Mouse (Mus musculus): ENCODE results near the gene Krt81. TPM values are rescaled to one million over a fixed set of nuclear protein-coding genes. Genes with fewer than 3 reads are reported as not detected.
A peak's percentile ranks its signal among the peaks of the same experiment; 100 is the strongest.

Krt81 gene
- total and polyA plus RNA-seq, 3 experiments = not detected

DNA sequence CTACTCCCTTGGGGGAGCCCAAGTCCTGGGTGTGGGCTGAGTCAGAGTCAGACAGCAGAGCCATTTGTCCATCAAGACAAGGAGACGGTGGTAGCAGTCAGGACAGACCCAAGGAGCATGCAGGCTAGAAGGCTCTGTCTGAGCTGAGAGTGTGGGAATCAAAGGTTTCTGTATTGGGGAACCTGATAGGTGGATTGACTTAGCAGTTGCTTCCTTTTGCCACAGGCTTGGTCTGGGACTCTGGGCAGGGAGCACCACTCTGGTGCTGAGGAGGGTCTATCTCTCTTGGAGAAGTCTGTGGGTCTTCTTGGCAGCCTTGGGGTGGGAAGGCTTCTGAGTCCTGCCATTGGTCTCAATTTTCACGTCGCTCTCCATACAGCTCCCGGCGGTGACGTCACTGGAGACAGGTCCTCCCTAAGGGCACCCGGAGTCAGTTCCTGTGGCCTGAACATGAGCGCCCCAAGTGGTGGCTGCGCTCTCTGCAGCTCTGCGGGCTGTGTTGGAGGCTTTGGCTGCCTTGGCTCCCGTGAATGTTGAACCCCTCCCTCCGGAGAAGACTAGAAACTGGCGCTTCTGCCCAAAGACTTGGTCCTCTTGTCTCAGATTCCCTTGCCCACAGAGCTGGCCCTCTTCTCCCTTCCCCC lies 10.3 kb downstream of the Krt81 start:
- Histone ChIP-seq H3K9me3 (replicated peaks; ENCODE audit: insufficient read depth, low read length) (no peaks in the 10 kb centered on the region), H3K4me1 (ENCODE audit: control insufficient read depth in 1 of 2, insufficient read depth in 2 of 2, low read length in 2 of 2) (no peaks in the 10 kb centered on the region), H3K4me3 (ENCODE audit: control insufficient read depth in 1 of 2, insufficient read depth in 1 of 2, low read depth in 2 of 2, low read length in 2 of 2) (no peak overlapping the region), H3K36me3 (ENCODE audit: control insufficient read depth in 1 of 2, insufficient read depth in 2 of 2, low read length in 2 of 2) (no peaks in the 10 kb centered on the region), H3K9ac (ENCODE audit: control insufficient read depth, low read depth, low read length, poor library complexity, severe bottlenecking) (no peak overlapping the region), H3K27ac (ENCODE audit: control insufficient read depth, low read depth, low read length) (no peak overlapping the region), H3K27me3 (ENCODE audit: control insufficient read depth in 1 of 2, insufficient read depth in 2 of 2, low read length in 2 of 2) (no peaks in the 10 kb centered on the region), H3K79me2 (ENCODE audit: control insufficient read depth, insufficient read depth, low read length, poor library complexity) (no peaks in the 10 kb centered on the region)
- peak; percentile 30 for DNase-seq (ENCODE audit: low read depth, low spot score)
- peak; percentile 54 to 70 (median 60) for TF ChIP-seq CTCF (IDR thresholded peaks at IDR 0.05 in 2 of 3, conservative IDR thresholded peaks at IDR 0.05 in 1 of 3; ENCODE audit: control insufficient read depth in 1 of 3, insufficient read depth in 1 of 3, low read depth in 2 of 3, low read length in 3 of 3, poor library complexity in 1 of 3, severe bottlenecking in 1 of 3)
- TF ChIP-seq RAD21 (IDR thresholded peaks at IDR 0.05; ENCODE audit: low read depth, low read length) = peak; percentile 3
- TF ChIP-seq BHLHE40 (IDR thresholded peaks at IDR 0.05; ENCODE audit: borderline replicate concordance, low read depth, low read length) = no peak

DNA sequence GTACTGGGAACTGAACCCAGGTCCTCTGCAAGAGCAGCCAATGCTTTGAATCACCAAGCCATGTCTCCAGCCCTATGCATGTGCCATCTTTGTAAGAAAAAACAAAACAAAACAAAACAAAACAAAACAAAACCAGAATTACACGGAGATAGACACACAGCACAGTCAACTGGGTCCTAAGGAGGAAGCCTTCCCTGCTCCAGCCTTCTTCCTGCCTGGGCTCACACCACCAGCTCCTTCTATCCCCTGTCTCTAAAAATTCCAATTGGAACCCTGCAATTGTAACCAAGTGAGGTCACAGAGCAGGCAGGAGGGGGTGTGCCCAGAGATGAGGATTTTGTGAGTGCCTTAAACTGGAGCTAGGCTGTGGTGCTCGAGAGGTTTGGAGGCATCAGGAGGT lies 16.1 kb downstream of the Krt81 start, which contains the start of gene Krt88:
Krt88 (plus strand) TSS at position 301 of the 400 bp plus-strand sequence.
- Histone ChIP-seq H3K27me3 (ENCODE audit: control insufficient read depth in 1 of 2, insufficient read depth in 2 of 2, low read length in 2 of 2) (no peaks in the 10 kb centered on the region), H3K79me2 (ENCODE audit: control insufficient read depth, insufficient read depth, low read length, poor library complexity) (no peaks in the 10 kb centered on the region), H3K27ac (ENCODE audit: control insufficient read depth, low read depth, low read length) (0 out of 2 replicates have a peak within 1 kb of the TSS, but pooled peaks have one; percentile 30), H3K4me3 (ENCODE audit: control insufficient read depth in 1 of 2, insufficient read depth in 1 of 2, low read depth in 2 of 2, low read length in 2 of 2) (no peak within 1 kb of the TSS; a peak in 1 of 4 replicates), H3K36me3 (ENCODE audit: control insufficient read depth in 1 of 2, insufficient read depth in 2 of 2, low read length in 2 of 2) (peaks cover 0 to 10% of the 10 kb centered on the region in 2 experiments; a peak in 2 of 4 replicates), H3K9ac (ENCODE audit: control insufficient read depth, low read depth, low read length, poor library complexity, severe bottlenecking) (no peak within 1 kb of the TSS), H3K4me1 (ENCODE audit: control insufficient read depth in 1 of 2, insufficient read depth in 2 of 2, low read length in 2 of 2) (peaks cover 0 to 10% of the 10 kb centered on the region in 2 experiments; a peak in 3 of 4 replicates), H3K9me3 (replicated peaks; ENCODE audit: insufficient read depth, low read length) (no peaks in the 10 kb centered on the region)
- DNase-seq (ENCODE audit: low read depth, low spot score) = no peak
- no peak for TF ChIP-seq RAD21 (IDR thresholded peaks at IDR 0.05; ENCODE audit: low read depth, low read length)
- TF ChIP-seq GATA1 (IDR thresholded peaks at IDR 0.05; ENCODE audit: low read depth, low read length) = no peak
- TF ChIP-seq USF2 (IDR thresholded peaks at IDR 0.05; ENCODE audit: borderline replicate concordance in 1 of 2, insufficient read depth in 1 of 2, low read depth in 1 of 2, low read length in 2 of 2) = no peak
- TF ChIP-seq MAFK (IDR thresholded peaks at IDR 0.05; ENCODE audit: borderline replicate concordance, low read depth, low read length) = no peak
- no peak for TF ChIP-seq RCOR1 (IDR thresholded peaks at IDR 0.05; ENCODE audit: low read depth, low read length)
- TF ChIP-seq TCF12 (IDR thresholded peaks at IDR 0.05; ENCODE audit: low read depth, low read length) = no peak
- no peak for TF ChIP-seq JUND (IDR thresholded peaks at IDR 0.05; ENCODE audit: low read depth, low read length)
- TF ChIP-seq TAL1 (IDR thresholded peaks at IDR 0.05; ENCODE audit: low read length) = no peak
- no peak for TF ChIP-seq ZKSCAN1 (IDR thresholded peaks at IDR 0.05; ENCODE audit: low read depth, low read length)

DNA sequence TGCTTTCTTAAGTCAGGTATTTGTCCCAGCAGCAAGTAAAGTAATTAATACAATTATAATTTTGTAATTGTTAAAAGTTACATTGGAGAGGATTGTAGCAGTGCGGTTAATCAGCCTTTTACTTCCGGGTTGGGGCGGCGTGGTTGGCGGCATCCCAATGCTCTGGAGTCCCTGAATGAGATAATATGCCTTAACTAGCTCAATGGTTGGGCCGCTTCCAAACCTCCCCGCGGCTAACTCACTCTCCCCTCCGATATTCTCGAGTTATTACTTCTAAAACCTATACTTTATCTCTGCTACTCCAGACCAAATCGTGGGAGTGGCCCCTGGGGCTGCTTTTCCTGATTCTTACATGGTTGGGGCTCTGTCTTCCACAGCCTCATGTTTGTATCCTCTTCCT lies 17.0 kb downstream of the Krt81 start:
- peak; percentile 45 to 60 for TF ChIP-seq EP300 (IDR thresholded peaks at IDR 0.05; ENCODE audit: low read depth in 1 of 2, low read length in 2 of 2)
- no peak for TF ChIP-seq BHLHE40 (IDR thresholded peaks at IDR 0.05; ENCODE audit: borderline replicate concordance, low read depth, low read length)
- TF ChIP-seq ELF1 (IDR thresholded peaks at IDR 0.05; ENCODE audit: low read depth, low read length) = peak; percentile 86
- TF ChIP-seq TCF12 (IDR thresholded peaks at IDR 0.05; ENCODE audit: low read depth, low read length) = peak; percentile 64
- TF ChIP-seq CTCF (IDR thresholded peaks at IDR 0.05 in 2 of 3, conservative IDR thresholded peaks at IDR 0.05 in 1 of 3; ENCODE audit: control insufficient read depth in 1 of 3, insufficient read depth in 1 of 3, low read depth in 2 of 3, low read length in 3 of 3, poor library complexity in 1 of 3, severe bottlenecking in 1 of 3) = no peak
- peak; percentile 45; the same call in 1 of the 2 replicates for TF ChIP-seq RCOR1 (IDR thresholded peaks at IDR 0.05; ENCODE audit: low read depth, low read length)
- TF ChIP-seq SIN3A (IDR thresholded peaks at IDR 0.05; ENCODE audit: low read length) = peak; percentile 23; the same call in 1 of the 2 replicates
- peak; percentile 25; the same call in 1 of the 2 replicates for TF ChIP-seq TBP (IDR thresholded peaks at IDR 0.05; ENCODE audit: low read depth, low read length)
- peak; percentile 66 for TF ChIP-seq GATA1 (IDR thresholded peaks at IDR 0.05; ENCODE audit: low read depth, low read length)
- TF ChIP-seq TAL1 (IDR thresholded peaks at IDR 0.05; ENCODE audit: low read length) = peak; percentile 19; the same call in 1 of the 2 replicates
- 0 out of 2 replicates have a peak, but pooled peaks have one; percentile 55 for TF ChIP-seq MYC (IDR thresholded peaks at IDR 0.05; ENCODE audit: low read depth, low read length)
- peak; percentile 26; the same call in 1 of the 2 replicates for TF ChIP-seq MXI1 (IDR thresholded peaks at IDR 0.05; ENCODE audit: low read depth, low read length)
- TF ChIP-seq ETS1 (IDR thresholded peaks at IDR 0.05; ENCODE audit: low read depth, low read length) = no peak; the same call in 1 of the 2 replicates
- H3K9me3 ChIP-seq (replicated peaks; ENCODE audit: insufficient read depth, low read length) = no peaks in the 10 kb centered on the region
- H3K27me3 ChIP-seq (ENCODE audit: control insufficient read depth in 1 of 2, insufficient read depth in 2 of 2, low read length in 2 of 2) = no peaks in the 10 kb centered on the region

More for the DNA sequence above, 17.0 kb downstream of the Krt81 start:
- peak overlapping the region in 1 of 2 experiments; percentile 15; a peak in 1 of 4 replicates for H3K4me3 ChIP-seq (ENCODE audit: control insufficient read depth in 1 of 2, insufficient read depth in 1 of 2, low read depth in 2 of 2, low read length in 2 of 2)
- H3K79me2 ChIP-seq (ENCODE audit: control insufficient read depth, insufficient read depth, low read length, poor library complexity) = no peaks in the 10 kb centered on the region
- peaks cover 0 to 10% of the 10 kb centered on the region in 2 experiments; a peak in 2 of 4 replicates for H3K36me3 ChIP-seq (ENCODE audit: control insufficient read depth in 1 of 2, insufficient read depth in 2 of 2, low read length in 2 of 2)
- H3K9ac ChIP-seq (ENCODE audit: control insufficient read depth, low read depth, low read length, poor library complexity, severe bottlenecking) = peak overlapping the region; percentile 15; the same call in 1 of the 2 replicates
- H3K27ac ChIP-seq (ENCODE audit: control insufficient read depth, low read depth, low read length) = peak overlapping the region; percentile 30
- H3K4me1 ChIP-seq (ENCODE audit: control insufficient read depth in 1 of 2, insufficient read depth in 2 of 2, low read length in 2 of 2) = peaks cover 0 to 10% of the 10 kb centered on the region in 2 experiments; a peak in 3 of 4 replicates
- DNase-seq (ENCODE audit: low read depth, low spot score) = peak; percentile 88

Measured in MEL (cell line).